Mouse (Mus musculus) T-cell, adult 2 months (primary cell): Measurements from ENCODE around the gene Ush1g.
A peak's percentile ranks its signal among the peaks of the same experiment; 100 is the strongest.

Experiments
- DNase-seq: peaks from one replicate; pipeline ENCODE4 v3.0.0; 2022; ENCODE audit warnings: low spot score

The Ush1g gene

GRCm38 (mm10) chr11:115329339-115329738 is 7.5 kb upstream of the Ush1g start:
- DNase-seq = peak; percentile 20

- DNase-seq = no peak
Measured at GRCm38 (mm10) chr11:115326730-115327129, 4.9 kb upstream of the Ush1g start.

- DNase-seq = no peak
Measured at GRCm38 (mm10) chr11:115323354-115323753, 1.5 kb upstream of the Ush1g start.

- DNase-seq = no peak
Measured at GRCm38 (mm10) chr11:115319704-115320383, 2.0 kb downstream of the Ush1g start.

- no peak for DNase-seq
Measured at GRCm38 (mm10) chr11:115318245-115319027, 3.4 kb downstream of the Ush1g start.

- no peak for DNase-seq
Measured at GRCm38 (mm10) chr11:115317204-115317603, 4.6 kb downstream of the Ush1g start.

- no peak for DNase-seq
Measured at GRCm38 (mm10) chr11:115314249-115314648, 7.6 kb downstream of the Ush1g start.

- no peak for DNase-seq
Measured at GRCm38 (mm10) chr11:115308781-115309180, 13.1 kb downstream of the Ush1g start.

- no peak for DNase-seq
Measured at GRCm38 (mm10) chr11:115306863-115307262, 15.0 kb downstream of the Ush1g start, which contains the start of gene Otop2. TSS of gene Otop2 (plus strand) at chr11:115307163.

GRCm38 (mm10) chr11:115303167-115303566 is 18.7 kb downstream of the Ush1g start:
- DNase-seq = no peak

- no peak for DNase-seq
Measured at GRCm38 (mm10) chr11:115301351-115301750, 20.5 kb downstream of the Ush1g start.

- DNase-seq = no peak
Measured at GRCm38 (mm10) chr11:115300745-115301144, 21.1 kb downstream of the Ush1g start.

GRCm38 (mm10) chr11:115298160-115298559 is 23.7 kb downstream of the Ush1g start:
- DNase-seq = no peak

GRCm38 (mm10) chr11:115297214-115297826 is 24.5 kb downstream of the Ush1g start, which contains the start of gene Fads6:
TSS of gene Fads6 (minus strand) at chr11:115297663.
- peak; percentile 79 for DNase-seq

- DNase-seq = no peak
Measured at GRCm38 (mm10) chr11:115296471-115297210, 25.2 kb downstream of the Ush1g start.

- DNase-seq = no peak
Measured at GRCm38 (mm10) chr11:115295939-115296338, 25.9 kb downstream of the Ush1g start.

GRCm38 (mm10) chr11:115292631-115293375 is 29.0 kb downstream of the Ush1g start:
- DNase-seq = no peak

- no peak for DNase-seq
Measured at GRCm38 (mm10) chr11:115291503-115291902, 30.3 kb downstream of the Ush1g start.

GRCm38 (mm10) chr11:115290919-115291318 is 30.9 kb downstream of the Ush1g start:
- no peak for DNase-seq

- no peak for DNase-seq
Measured at GRCm38 (mm10) chr11:115290314-115290713, 31.5 kb downstream of the Ush1g start.

- DNase-seq = no peak
Measured at GRCm38 (mm10) chr11:115289885-115290284, 32.0 kb downstream of the Ush1g start.
